Mouse (Mus musculus) erythroblast, embryonic 14.5 days (primary cell): ENCODE results near the gene Phospho1.

Experiments used
- GATA1 ChIP-seq: IDR thresholded peaks from 2 replicates; pipeline ENCODE4 v1.6.1; 2012; ENCODE audit warnings: low read length, inconsistent platforms, mixed read lengths
- TAL1 ChIP-seq: IDR thresholded peaks from 3 replicates; pipeline ENCODE4 v1.6.1; 2012; ENCODE audit warnings: low read length, inconsistent platforms, mixed read lengths

GRCm38 (mm10) chr11:95825625-95826024, 1.3 kb downstream of the Phospho1 start:
- TF ChIP-seq GATA1 = no peak
- no peak for TF ChIP-seq TAL1
